Mouse (Mus musculus) lung, postnatal 10 days (tissue): Measurements from ENCODE around the gene Wdr70.
"Not testable (repeated sequence)": the region's sequence is repeated elsewhere in the genome, so short reads cannot be mapped to it uniquely, and the experiment has no call there.

Experiments used
- DNase-seq: peaks from one replicate; pipeline ENCODE4 v3.0.0; 2021

Gene Wdr70

DNA sequence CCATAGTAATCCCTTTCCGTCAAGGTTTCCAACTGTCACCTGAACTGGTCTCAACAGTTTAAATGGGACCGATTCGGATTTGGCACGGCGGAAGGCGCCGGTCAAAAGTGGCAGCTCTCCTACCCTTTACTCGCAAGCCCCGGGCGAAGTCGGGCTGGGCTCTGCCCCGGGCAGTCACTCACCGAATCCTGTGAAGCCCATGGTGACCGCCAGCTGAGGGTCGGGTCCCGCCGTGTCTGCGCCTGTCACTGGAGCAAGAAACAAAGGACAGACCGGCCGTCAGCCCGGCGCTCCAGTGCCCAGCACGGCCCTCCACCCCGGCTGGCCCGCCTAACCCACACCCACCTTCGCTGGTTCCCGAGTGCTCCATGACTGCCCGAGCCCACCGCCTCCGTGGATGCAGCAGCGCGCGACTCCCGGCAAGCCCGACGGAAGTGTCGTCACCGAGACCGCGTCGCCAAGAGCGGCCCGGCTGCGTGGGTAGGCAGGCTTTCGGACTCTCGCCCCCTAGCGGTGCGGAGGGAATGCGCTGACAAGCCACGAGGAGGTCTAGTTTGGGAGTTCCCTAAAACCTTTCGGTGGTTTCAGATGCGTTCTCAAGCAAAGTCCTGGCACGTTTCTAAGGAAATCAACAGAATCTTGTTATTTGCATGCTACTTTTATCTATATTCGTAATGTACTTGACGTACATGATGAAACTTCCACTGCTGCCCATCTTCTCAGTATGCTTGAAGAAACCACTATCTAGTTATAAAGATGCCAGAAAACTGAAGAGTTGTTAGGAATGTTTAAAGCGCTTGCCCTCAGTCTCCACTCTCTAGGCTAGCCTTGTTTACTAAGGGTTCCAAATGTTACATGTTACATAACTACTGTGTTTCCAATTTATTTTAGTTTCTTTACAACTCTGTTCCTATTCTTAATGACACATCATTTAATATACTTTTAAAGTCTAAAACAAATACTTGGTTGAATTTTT, at the start of gene Wdr70:
Gene Wdr70 (minus strand): TSS at position 436 of the 976 bp plus-strand sequence.
- peak; percentile 98 for DNase-seq

DNA sequence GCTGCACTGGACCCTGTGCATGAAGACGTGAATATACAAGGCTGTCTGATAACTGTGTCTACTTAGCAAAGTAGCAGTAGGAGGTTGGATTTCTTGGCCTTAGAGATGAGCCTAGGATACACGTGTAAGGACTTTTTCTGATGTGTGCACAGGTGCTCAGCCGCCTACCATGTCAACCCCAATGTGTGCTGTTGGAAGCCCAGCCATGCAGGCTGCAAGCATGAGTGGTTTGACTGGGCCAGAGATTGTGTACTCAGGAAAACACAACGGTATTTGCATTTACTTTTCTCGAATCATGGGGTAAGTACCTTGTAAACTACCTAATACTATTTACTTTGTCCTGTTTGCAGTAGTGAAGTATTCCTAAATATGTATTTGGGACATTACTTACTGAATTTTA, 36.6 kb upstream of the Wdr70 start:
- DNase-seq, result no peak

DNA sequence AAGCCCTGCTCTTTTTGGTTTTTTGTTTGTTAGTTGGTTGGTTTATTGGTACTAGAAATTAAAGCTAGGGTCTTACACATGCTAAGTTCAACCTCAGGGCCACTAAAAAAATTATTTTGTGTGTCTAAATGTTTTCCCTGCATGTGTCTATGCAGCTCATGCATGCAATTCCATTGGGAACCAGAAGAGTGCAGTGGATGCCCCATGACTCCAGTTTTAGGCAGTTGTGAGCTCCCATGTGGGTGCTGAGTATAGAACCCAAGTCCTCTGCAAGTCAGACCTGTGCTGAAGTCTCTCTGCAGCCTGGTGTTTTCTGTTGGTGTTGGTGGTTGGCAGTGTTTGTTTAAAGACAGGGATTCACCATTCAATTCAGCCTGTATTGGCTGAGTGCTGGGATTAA, 32.8 kb upstream of the Wdr70 start:
- no peak for DNase-seq

DNA sequence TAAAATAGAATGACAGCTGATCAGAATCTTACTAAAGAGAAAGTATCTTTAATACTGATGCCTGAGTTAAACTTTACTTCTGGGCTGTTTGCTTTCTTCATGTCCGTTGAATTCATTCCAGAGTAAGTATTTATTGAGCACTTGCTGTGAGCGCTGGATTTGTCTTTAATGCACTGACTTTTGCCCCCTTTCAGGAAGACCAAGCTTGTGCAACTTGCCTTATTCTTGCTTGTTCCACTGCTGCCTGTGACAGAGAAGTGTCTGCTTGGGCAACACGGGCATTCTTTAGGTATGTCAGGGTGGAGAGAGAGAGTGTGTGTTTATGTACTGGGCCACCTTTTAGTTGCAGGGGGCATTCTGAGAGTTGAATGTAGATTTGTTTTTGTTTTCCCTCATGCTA, 32.3 kb upstream of the Wdr70 start:
- no peak for DNase-seq

DNA sequence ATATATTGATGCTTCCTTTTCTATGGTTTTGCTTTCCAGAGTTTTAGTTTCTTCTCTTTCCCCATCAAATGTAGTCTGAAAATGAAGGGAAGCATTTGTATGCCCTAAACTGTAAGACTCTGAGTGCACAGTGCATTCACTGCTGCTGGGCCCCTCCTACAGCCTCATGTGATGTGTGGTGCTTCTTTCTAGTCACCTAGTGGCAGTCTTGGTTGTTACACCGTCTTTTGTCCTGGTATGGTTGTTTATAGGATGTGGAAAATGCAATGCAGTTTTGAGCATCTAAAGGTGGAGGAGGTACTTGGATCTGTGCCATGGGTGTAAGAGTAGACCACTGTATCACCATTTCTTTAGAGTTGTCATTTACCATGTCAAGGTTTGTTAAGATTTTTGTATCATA, 30.3 kb upstream of the Wdr70 start:
- DNase-seq, result no peak

DNA sequence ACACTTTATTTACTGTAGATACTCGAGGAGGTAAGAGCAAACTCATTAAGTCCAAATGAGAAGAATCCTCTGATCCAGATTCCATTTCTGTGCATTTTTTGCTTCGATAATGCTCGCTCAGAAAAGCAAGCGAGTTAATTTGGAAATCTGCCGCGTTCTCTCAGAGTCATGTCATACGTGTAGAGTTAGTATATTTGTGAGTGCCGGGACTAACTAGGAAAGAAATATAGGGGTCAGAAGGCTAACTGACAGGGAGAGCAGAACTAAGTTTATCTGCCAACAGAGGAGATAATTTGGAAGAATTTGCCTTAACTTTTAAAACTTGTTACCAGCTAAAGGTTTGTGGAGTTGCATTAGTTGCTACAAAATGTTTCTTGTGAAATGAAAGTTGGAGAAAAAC, 10.8 kb upstream of the Wdr70 start:
- DNase-seq, result no peak

DNA sequence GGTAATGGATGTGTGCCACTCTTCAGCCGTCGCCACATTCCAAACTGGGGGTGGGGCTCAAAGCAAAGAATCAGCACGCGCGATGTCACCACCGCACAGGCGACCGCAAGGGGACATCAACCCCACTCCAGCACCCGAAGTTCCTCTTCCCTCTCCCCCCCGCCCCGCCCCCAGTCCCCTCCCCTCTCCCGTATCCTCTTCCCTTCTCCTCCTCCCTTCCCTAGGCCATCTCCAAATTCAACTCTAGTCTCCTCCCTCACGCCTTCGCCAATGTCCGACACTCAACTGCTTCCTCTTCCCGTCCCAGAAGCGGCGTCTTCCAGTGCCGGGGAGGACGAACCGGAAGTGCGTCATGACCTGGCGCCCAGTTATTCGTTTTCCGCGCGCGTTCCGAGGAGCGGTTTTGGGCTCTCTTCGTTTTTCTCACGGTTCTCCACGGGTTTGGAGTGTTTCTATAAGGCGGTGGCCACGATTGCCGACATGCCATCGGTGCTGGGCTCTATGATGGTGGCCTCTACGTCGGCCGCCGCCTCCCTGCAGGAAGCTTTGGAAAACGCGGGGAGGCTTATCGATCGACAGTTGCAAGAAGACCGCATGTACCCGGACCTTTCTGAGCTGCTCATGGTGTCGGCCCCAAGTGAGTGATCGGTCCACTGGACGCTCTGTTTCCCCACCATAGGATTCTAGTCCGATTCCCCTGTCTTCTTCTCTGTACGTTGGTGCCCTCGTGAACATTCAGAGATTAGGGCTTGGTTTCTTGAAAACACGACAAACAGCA, 10.1 kb upstream of the Wdr70 start, which contains the start of gene Nup155:
Gene Nup155 (plus strand): TSS at position 308 of the 778 bp plus-strand sequence.
- peak; percentile 96 for DNase-seq

DNA sequence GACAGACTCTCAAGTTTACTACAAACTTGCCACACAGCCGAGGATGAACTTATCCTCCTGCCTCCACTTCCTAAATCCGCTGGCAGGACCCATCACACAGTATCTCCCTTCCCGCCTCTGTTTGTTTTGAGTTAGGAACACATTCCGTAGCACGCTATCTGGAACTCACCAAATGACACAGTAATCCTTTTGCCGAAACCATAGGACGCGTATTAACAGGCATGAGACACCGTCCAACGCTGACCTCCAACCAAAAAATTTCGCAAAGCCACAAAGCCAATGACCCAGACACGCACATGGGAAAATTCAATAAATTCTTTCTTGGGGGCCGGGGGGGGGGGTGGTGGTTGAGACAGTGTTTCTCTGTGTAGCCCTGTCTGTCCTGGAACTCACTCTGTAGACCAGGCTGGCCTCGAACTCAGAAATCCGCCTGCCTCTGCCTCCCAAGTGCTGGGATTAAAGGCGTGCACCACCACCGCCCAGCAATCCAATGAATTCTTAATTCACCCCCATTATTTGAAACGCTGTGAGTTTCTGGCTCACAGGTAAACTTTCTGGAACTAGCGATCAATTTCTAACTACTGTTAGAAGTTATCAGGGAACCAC, 9.5 kb upstream of the Wdr70 start:
- DNase-seq, result peak; percentile 1

DNA sequence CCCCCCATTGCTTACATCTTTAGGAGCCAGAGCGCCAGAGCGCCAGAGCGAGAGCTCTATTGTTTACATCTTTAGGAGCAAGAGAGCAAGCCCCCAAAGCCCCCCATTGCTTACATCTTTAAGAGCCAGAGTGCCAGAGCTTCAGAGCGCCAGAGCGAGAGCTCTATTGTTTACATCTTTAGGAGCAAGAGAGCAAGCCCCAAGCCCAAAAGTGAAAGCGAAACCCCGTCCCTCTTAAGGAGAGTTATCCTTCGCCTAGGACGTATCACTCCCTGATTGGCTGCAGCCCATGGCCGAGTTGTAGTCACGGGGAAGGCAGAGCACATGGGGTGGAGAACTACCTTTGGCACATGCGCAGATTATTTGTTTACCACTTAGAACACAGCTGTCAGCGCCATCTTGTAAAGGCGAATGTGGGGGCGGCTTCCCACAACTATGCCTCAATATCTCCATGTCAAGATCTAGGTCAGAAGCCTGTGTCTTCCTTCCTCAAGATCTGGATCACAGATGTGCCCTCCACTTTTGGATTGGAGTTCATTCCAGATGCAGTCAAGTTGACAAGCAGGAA, 3.0 kb upstream of the Wdr70 start:
- DNase-seq, result not testable (repeated sequence)

DNA sequence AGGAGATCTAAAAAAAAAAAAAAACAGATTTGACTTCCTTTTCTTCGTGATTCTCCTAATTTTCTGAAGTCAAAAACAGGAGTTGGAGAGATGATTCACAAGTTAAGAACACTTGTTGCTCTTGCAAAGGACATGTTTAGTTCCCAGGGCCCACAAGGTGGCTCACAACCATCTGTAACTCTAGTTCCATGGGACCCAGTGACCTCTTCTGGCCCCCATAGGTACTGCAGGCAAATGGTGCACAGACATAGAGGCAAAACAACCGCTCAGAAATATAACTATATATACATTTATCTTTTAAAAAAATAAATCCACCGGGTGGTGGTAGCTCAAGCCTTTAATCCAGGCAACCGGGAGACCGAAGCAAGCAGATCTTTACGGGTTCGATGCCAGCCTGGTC, 1.2 kb downstream of the Wdr70 start:
- peak; percentile 72 for DNase-seq

DNA sequence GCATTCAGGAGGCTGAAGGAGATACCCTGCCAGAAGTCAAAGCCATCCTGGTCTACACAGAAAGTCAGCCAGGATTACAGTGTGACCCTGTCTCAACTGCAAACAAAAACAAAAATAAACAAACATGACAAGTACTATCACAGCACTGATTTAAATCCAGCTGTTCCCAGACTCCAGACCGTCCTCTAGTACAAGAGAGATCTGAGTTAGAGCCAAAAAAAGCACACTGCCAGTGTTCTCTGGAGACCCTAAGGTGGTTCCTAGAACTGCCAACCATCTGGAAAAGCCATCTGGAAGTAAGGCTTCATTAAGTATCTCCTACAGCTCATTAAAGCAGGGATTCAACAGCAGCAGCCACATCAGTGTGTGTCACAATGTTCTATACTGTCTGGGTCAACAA, 6.3 kb downstream of the Wdr70 start:
- not testable (repeated sequence) for DNase-seq

DNA sequence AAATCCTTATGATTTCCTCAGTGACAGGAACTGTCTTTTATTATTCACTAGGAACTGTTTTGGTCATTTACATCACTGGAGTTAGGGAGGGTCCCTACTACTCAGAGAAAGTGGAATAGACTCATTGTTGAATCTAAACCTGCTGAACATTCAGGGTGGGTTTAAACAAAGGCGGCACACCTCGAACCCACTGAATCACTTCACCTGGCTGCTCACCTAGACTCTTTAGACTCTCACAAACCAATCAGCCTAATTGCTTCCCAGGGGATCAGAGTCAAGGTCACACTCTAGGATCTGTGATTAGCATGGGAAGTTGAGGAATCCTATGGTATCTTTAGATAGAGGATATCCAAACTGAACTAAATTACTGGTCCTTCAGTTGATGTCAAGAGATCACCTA, 8.3 kb downstream of the Wdr70 start:
- no peak for DNase-seq

DNA sequence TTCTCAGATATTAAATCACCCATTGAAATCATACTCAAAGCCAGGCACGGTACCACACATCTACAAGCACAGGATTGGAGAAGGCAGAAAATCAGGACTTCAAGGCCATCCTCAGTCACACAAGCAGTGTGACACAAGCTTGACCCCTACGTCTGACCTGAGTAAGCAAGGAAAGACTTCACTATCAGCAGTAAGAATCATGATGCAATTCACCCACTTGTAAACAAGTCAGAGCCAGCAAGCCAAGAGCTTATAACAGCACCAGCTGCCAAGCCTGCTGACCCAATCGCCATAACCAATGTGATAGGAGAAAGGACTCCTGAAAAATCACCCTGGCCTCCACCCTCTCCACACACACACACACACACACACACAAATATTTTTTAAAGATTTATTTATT, 10.3 kb downstream of the Wdr70 start:
- no peak for DNase-seq

DNA sequence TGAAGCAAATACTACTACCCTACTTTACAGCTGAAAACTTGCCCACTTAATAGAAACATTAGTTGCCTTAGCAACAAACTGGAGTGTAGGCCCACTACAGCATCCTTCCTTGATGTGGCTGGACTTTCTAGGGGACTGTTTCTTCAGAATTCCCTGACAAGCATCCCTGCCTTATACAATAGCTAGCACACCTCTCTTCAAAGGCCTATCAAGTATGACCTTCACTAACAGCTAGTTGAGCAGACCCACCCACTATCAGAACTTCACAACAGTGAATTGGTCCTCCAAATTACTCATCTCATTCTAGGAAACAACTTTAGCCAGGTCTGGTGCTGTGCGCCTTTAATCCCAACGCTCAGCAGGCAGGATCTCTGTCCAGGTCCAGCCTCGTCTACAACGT, 11.7 kb downstream of the Wdr70 start:
- no peak for DNase-seq

DNA sequence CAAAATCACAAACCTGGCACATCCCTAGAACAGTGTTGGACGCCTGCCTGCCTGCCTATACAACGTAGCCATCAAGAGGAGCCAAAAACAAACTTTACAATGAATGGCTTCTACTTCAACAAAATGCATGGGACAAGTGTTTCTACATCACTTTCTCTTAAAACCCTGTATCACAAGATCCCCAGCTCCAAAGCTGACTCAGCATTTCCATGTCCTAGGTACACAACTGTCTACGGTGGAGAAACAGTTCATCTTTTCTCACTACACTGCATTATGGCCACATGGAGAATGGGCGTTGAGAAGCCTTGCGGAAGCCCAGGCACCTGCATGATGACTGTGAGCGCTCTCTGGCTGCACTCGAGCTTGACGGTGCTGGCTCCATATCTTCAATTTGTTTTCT, 16.9 kb downstream of the Wdr70 start:
- no peak for DNase-seq

DNA sequence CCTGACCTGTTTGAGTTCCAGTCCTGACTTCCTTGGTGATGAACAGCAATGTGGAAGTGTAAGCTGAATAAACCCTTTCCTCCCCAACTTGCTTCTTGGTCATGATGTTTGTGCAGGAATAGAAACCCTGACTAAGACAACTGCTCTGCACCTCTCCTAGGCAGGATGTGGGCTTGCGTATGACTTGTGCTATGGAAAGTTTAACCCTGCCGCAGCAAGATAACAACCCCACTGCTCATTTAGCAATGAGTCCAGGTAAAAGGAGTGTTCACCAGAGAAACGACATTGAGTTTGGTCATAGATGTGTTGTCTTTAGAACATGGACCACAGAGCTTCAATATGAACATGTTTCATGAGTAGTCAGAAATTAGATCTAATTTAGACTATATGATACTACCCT, 25.9 kb downstream of the Wdr70 start:
- not testable (repeated sequence) for DNase-seq

DNA sequence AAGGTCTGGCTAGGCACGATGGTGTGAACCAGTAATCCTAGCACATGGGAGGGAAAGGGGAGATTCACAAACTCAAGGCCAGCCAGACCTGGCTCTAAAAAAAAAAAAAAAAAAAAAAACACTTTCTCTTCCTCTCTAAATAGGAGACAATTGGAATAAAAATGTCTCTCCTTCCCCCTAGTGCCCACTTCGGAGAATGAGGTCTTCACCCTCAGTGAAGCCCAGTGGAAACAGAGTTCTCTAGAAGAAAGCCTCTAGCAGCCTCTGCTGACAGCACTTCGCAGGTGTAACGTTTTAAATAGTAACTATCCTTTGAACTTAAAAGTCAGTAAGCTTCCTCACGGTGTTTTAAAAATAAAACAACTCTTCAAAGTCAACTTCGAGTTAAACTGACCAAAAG, 33.8 kb downstream of the Wdr70 start:
- no peak for DNase-seq

DNA sequence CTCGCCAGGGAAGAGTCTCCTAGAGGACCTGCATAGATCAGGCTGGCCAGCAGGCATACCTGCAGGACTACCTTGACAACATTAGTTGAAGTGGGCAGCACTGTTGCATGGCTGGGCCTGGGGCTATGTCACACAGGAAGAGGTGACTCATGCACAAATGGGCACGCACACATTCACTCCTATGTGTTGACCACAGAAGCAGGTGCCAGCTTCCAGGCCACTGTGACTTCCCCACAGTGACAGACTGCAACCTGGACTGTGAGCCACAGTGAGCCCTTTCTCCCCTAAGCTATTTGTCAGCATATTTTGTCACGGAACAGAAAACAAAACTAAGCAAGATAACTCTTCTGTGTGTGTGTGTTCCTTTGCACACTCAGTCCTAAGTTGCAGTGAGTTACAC, 47.8 kb downstream of the Wdr70 start:
- DNase-seq, result no peak

DNA sequence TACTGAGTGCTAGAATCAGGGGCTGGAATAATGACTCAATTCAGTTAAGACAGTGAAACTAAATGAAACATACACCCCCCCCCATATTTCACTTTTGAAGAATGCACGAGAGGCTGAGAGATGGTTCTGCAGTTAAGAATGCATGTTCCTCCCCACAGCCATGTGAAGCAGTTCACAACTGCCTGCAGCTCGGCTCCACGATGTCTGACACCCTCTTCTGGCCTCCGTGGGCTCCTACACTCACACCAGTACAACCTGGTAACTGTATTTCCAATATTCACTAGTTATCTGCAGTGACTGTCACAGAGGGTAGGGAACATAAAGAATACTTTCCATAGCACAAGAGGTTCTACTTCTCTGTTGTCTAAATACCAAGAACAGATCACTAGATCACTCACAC, 59.2 kb downstream of the Wdr70 start:
- DNase-seq, result no peak

DNA sequence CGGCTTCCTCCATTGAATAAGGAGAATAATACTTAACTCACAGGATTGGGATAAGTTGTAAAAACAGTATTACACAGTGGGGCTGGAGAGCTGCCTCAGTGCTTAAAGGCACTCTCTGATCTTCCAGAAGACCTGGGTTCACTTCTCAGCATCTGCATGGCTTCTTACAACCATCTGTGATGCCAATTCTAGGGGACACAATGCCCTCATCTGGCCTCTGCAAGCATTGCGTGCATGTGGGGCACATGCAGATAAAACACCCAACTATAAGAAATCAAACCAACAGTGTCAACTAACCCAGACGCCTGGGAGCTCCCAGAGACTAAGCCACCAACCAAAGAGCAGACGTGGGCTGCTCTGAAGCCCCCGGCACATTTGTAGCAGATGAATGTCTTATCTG, 60.6 kb downstream of the Wdr70 start:
- DNase-seq, result no peak

DNA sequence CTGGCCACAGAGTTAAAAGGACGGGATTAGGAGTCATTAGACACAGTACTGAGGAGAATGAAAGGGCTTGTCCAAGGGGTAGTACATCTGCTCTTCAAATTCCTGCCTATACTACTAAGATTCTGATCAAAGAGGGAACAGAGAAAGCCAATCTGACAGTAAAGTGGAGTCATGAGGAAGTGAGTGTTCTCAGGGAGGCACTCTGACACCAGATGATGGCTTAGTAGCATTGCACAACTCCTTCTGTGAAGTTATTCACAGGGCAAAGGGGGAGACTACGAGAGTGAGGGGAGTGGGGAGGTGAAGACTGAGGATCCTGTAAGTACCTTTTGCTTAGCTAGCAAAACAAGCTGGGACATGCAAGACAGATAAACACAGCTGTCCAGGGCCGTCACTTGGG, 61.2 kb downstream of the Wdr70 start:
- no peak for DNase-seq

DNA sequence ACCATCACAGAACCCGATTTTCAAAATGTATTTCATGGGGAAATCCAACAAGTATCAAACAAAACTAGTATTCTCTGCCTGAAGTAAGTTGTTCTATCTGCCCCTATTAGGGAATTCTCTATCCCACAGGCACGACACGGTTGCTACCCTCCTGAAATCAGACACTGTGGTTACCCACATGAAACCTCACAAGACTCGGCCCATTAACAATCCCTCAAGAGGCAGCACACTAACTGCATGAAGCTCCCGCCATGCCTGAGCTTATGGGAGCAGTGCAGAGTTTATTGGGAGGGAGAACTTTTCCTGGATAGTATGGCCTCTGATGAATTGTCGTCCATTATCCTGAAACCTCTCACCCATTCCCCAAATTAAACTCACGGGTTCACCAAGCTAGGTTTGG, 67.8 kb downstream of the Wdr70 start:
- DNase-seq, result no peak

DNA sequence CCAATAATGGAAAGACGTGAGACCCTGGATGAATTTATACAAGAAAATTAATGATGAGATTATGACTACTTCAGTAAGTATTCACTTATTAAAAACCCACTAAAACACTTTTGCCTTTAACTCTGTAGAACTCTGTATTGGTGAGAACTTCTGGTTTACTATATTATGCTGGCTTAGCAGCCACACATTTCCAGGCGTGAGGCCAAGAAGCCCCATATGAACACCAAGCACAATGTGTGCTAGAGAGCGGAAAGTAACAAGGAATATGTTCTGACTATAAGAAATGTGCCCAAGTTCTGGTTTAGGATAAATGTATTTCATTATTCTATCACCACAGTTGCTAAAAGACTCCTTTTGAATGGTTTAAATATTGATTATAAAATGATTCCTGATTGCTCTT, 68.4 kb downstream of the Wdr70 start:
- no peak for DNase-seq
